Mouse (Mus musculus): ENCODE data around the gene Hist1h2bf. TPM values are rescaled to one million over a fixed set of nuclear protein-coding genes. Genes with fewer than 3 reads are reported as not detected.
"Not testable (repeated sequence)": the region's sequence is repeated elsewhere in the genome, so short reads cannot be mapped to it uniquely, and the experiment has no call there.

Gene Hist1h2bf
- polyA plus RNA-seq, 1 experiment from 2014 or later: 9.1 TPM

- Histone ChIP-seq H3K9me3 (no peaks in the 10 kb centered on the region), H3K4me2 (replicated peaks) (peak within 1 kb of the TSS; percentile 70), H3K27me3 (no peaks in the 10 kb centered on the region), H3K27ac (peak within 1 kb of the TSS; percentile 88), H3K4me3 (peak within 1 kb of the TSS; percentile 52), H3K9ac (peak within 1 kb of the TSS; percentile 79), H3K4me1 (peaks cover 31% of the 10 kb centered on the region), H3K36me3 (no peaks in the 10 kb centered on the region)
- 0% methylated on average over 18 of the region's 18 CpGs for WGBS
- ATAC-seq (ENCODE audit: low FRiP score, low read depth): peak; percentile 60
Measured at GRCm38 (mm10) chr13:23575271-23575851, 1.4 kb upstream of the Hist1h2bf start, which contains the start of gene Hist1h3d. TSS of gene Hist1h3d (plus strand) at chr13:23575763.

GRCm38 (mm10) chr13:23574546-23575170, 662 bp upstream of the Hist1h2bf start:
- ATAC-seq (ENCODE audit: low FRiP score, low read depth); H3K36me3 ChIP-seq; H3K27me3 ChIP-seq; H3K9me3 ChIP-seq: not testable (repeated sequence)
- 0% methylated on average over 12 of the region's 39 CpGs for WGBS
- peak overlapping the region; percentile 88 for H3K27ac ChIP-seq
- peak overlapping the region; percentile 61 for H3K4me2 ChIP-seq (replicated peaks)
- H3K9ac ChIP-seq: peak overlapping the region; percentile 66
- H3K4me1 ChIP-seq: peaks cover 35% of the 10 kb centered on the region
- H3K4me3 ChIP-seq: peak overlapping the region; percentile 53

GRCm38 (mm10) chr13:23573034-23573897, 730 bp downstream of the Hist1h2bf start:
- 10% methylated on average over 20 of the region's 20 CpGs for WGBS
- not testable (repeated sequence) for H3K27me3 ChIP-seq; H3K36me3 ChIP-seq; ATAC-seq (ENCODE audit: low FRiP score, low read depth); H3K9me3 ChIP-seq
- H3K4me2 ChIP-seq (replicated peaks): peak overlapping the region; percentile 75
- H3K4me3 ChIP-seq: peak overlapping the region; percentile 53
- peak overlapping the region; percentile 80 for H3K9ac ChIP-seq
- H3K4me1 ChIP-seq: peaks cover 35% of the 10 kb centered on the region
- H3K27ac ChIP-seq: peak overlapping the region; percentile 96

- Histone ChIP-seq H3K9ac (peak overlapping the region; percentile 80), H3K4me2 (replicated peaks) (peak overlapping the region; percentile 75), H3K36me3 (no peaks in the 10 kb centered on the region), H3K27ac (peak overlapping the region; percentile 96), H3K4me1 (peaks cover 35% of the 10 kb centered on the region), H3K27me3 (no peaks in the 10 kb centered on the region), H3K9me3 (no peaks in the 10 kb centered on the region), H3K4me3 (peak overlapping the region; percentile 53)
- ATAC-seq (ENCODE audit: low FRiP score, low read depth): no peak
- WGBS: 36% methylated on average over 2 of the region's 2 CpGs
Measured at GRCm38 (mm10) chr13:23572218-23573033, 1.6 kb downstream of the Hist1h2bf start.

GRCm38 (mm10) chr13:23571504-23572217, 2.3 kb downstream of the Hist1h2bf start:
- H3K27me3 ChIP-seq; H3K36me3 ChIP-seq; ATAC-seq (ENCODE audit: low FRiP score, low read depth); H3K9me3 ChIP-seq: not testable (repeated sequence)
- Histone ChIP-seq H3K9ac (peak overlapping the region; percentile 80), H3K4me3 (peak overlapping the region; percentile 53), H3K4me1 (peaks cover 28% of the 10 kb centered on the region), H3K27ac (peak overlapping the region; percentile 96), H3K4me2 (replicated peaks) (peak overlapping the region; percentile 75)
- WGBS: under 1% methylated on average over 16 of the region's 34 CpGs

- H3K27ac ChIP-seq: peak within 1 kb of the TSS; percentile 96
- H3K36me3 ChIP-seq: no peaks in the 10 kb centered on the region
- under 1% methylated on average over 18 of the region's 18 CpGs for WGBS
- peak within 1 kb of the TSS; percentile 80 for H3K9ac ChIP-seq
- ATAC-seq (ENCODE audit: low FRiP score, low read depth): peak; percentile 90
- H3K27me3 ChIP-seq: no peaks in the 10 kb centered on the region
- no peaks in the 10 kb centered on the region for H3K9me3 ChIP-seq
- H3K4me2 ChIP-seq (replicated peaks): peak within 1 kb of the TSS; percentile 75
- H3K4me3 ChIP-seq: peak within 1 kb of the TSS; percentile 53
- peaks cover 22% of the 10 kb centered on the region for H3K4me1 ChIP-seq
Measured at GRCm38 (mm10) chr13:23571022-23571503, 2.9 kb downstream of the Hist1h2bf start, which contains the start of the genes Hist1h2ae and Hist1h2bg. TSS of gene Hist1h2ae (minus strand) at chr13:23571220. TSS of gene Hist1h2bg (plus strand) at chr13:23571396.

- WGBS: 1% methylated on average over 27 of the region's 41 CpGs
- Histone ChIP-seq H3K4me2 (replicated peaks) (peak overlapping the region; percentile 75), H3K27ac (peak overlapping the region; percentile 96), H3K4me3 (peak overlapping the region; percentile 53), H3K9ac (peak overlapping the region; percentile 63), H3K4me1 (peaks cover 22% of the 10 kb centered on the region)
- H3K9me3 ChIP-seq; ATAC-seq (ENCODE audit: low FRiP score, low read depth); H3K27me3 ChIP-seq; H3K36me3 ChIP-seq: not testable (repeated sequence)
Measured at GRCm38 (mm10) chr13:23570261-23571021, 3.6 kb downstream of the Hist1h2bf start.

GRCm38 (mm10) chr13:23564482-23564881, 9.5 kb downstream of the Hist1h2bf start:
- H3K4me2 ChIP-seq (replicated peaks): no peak overlapping the region
- no peaks in the 10 kb centered on the region; the same call in 1 of the 2 replicates for H3K4me1 ChIP-seq
- H3K36me3 ChIP-seq: no peaks in the 10 kb centered on the region
- ATAC-seq (ENCODE audit: low FRiP score, low read depth): no peak
- no peaks in the 10 kb centered on the region for H3K9me3 ChIP-seq
- H3K27ac ChIP-seq: no peak overlapping the region
- no peak overlapping the region for H3K4me3 ChIP-seq
- H3K27me3 ChIP-seq: no peaks in the 10 kb centered on the region
- no peak overlapping the region for H3K9ac ChIP-seq
- 89% methylated on average over 2 of the region's 2 CpGs for WGBS

- ATAC-seq (ENCODE audit: low FRiP score, low read depth): peak; percentile 68; the same call in 1 of the 2 replicates
- Histone ChIP-seq H3K4me1 (no peaks in the 10 kb centered on the region; the same call in 1 of the 2 replicates), H3K4me3 (peak overlapping the region; percentile 48), H3K4me2 (replicated peaks) (peak overlapping the region; percentile 69), H3K9ac (peak overlapping the region; percentile 74), H3K36me3 (no peaks in the 10 kb centered on the region), H3K9me3 (no peaks in the 10 kb centered on the region), H3K27ac (peak overlapping the region; percentile 96), H3K27me3 (no peaks in the 10 kb centered on the region)
- WGBS: 5% methylated on average over 18 of the region's 18 CpGs
Measured at GRCm38 (mm10) chr13:23562699-23563462, 11.1 kb downstream of the Hist1h2bf start.
